Mouse (Mus musculus): ENCODE results near the gene Sytl2.

- no peak for TF ChIP-seq CTCF (conservative IDR thresholded peaks at IDR 0.05; ENCODE audit: low read length)
- no peak for TF ChIP-seq POU5F1 (IDR thresholded peaks at IDR 0.05; ENCODE audit: borderline replicate concordance, low read length)
Measured at GRCm38 (mm10) chr7:90427006-90427405, 125.0 kb downstream of the Sytl2 start.
